Mouse (Mus musculus): ENCODE measurements around the gene Snx1.

DNA sequence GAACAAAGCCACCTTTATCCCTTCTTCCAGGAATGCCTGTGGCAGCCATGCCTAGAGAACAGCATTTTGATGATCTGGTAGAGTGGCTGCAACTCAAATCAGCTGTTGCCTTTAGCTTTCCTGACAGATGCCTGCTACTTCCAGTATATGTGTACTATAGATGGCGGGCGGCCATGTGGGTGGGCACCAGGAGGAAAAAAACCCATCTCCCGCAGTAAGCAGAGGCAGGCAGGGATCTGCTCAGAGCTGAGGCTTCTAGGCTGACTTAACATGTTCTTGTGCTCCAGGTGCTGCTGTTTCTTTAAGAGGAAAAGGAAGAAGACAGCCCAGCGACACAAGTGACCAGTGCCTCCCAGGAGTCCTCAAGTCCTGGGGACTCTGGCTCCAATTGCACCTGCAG, 87.1 kb downstream of the Snx1 start:
- TF ChIP-seq CTCF (IDR thresholded peaks at IDR 0.05; ENCODE audit: borderline replicate concordance, extremely low read depth, insufficient read depth, insufficient read length), result no peak
- TF ChIP-seq POLR2A (IDR thresholded peaks at IDR 0.05; ENCODE audit: borderline replicate concordance, extremely low read depth, insufficient read depth, insufficient read length, poor library complexity, severe bottlenecking), result no peak

Measured in brain, embryonic 14.5 days (tissue).